ENCODE assay signal across 9 mouse cellular contexts in genomic region chr10:115778624-115779023, GRCm38 (mm10). TPM values are rescaled to one million over a fixed set of nuclear protein-coding genes. Genes with fewer than 3 reads are reported as not detected.
DNase-seq lines count a peak whose midpoint lies in the region; ATAC-seq lines count a peak whose summit lies in the region.
"Had no signal": no experiment of that assay in that cellular context is flagged by ENCODE, and none has a peak within 500 bp of the region (broad histone marks: within the 10 kb centered on the region; RNA-seq: fewer than 3 reads in every experiment).

No protein-coding gene starts in this region.

- H3K9ac ChIP-seq in liver, embryonic 11.5 days (ENCODE audit: low read depth, low read length): no peak overlapping the region
- H3K9ac ChIP-seq in liver, embryonic 12.5 days: no peak overlapping the region
- H3K9ac ChIP-seq: limb, embryonic 12.5 days had no signal

- no peaks in the 10 kb centered on the region for H3K4me1 ChIP-seq in liver, embryonic 11.5 days (replicated peaks; ENCODE audit: control insufficient read depth, insufficient read depth, low read length)
- H3K4me1 ChIP-seq in liver, embryonic 12.5 days: peaks cover 7% of the 10 kb centered on the region; the same call in 1 of the 2 replicates

- H3K36me3 ChIP-seq in liver, embryonic 11.5 days (ENCODE audit: control insufficient read depth, insufficient read depth, low read length): no peaks in the 10 kb centered on the region
- no peaks in the 10 kb centered on the region for H3K36me3 ChIP-seq in liver, embryonic 12.5 days
- H3K36me3 ChIP-seq: limb, embryonic 12.5 days had no signal

- H3K27ac ChIP-seq in liver, embryonic 11.5 days (ENCODE audit: low read depth, low read length): no peak overlapping the region
- no peak overlapping the region for H3K27ac ChIP-seq in liver, embryonic 12.5 days
- H3K27ac ChIP-seq: limb, embryonic 12.5 days had no signal

- ATAC-seq in liver, embryonic 11.5 days (replicated peaks; ENCODE audit: low FRiP score): no peak
- ATAC-seq in liver, embryonic 12.5 days: peak; percentile 25; the same call in 1 of the 2 replicates

- peak; percentile 8 to 26 for DNase-seq in cerebellum, postnatal 25 days
- no peak for DNase-seq in cerebellum, adult 11-12 months
- peak; percentile 38 for DNase-seq in liver
- no peak for DNase-seq in liver, embryonic 11.5 days (ENCODE audit: low spot score)
- DNase-seq in brain, adult 2 months (ENCODE audit: low read depth, low spot score): peak; percentile 34
- DNase-seq in testis, postnatal 10 days (ENCODE audit: low spot score): peak; percentile 56
- DNase-seq in adipocyte (ENCODE audit: low spot score): no peak

- H3K4me2 ChIP-seq in liver, embryonic 11.5 days: no peak overlapping the region
- H3K4me2 ChIP-seq in liver, embryonic 12.5 days: no peak overlapping the region
- H3K4me2 ChIP-seq: limb, embryonic 12.5 days had no signal

- H3K4me3 ChIP-seq in liver, embryonic 11.5 days (ENCODE audit: low read depth, low read length): no peak overlapping the region
- H3K4me3 ChIP-seq in liver, embryonic 12.5 days: no peak overlapping the region
- H3K4me3 ChIP-seq: limb, embryonic 12.5 days had no signal

- no peaks in the 10 kb centered on the region for H3K9me3 ChIP-seq in liver, embryonic 11.5 days (ENCODE audit: control insufficient read depth, low read length)
- H3K9me3 ChIP-seq in liver, embryonic 12.5 days (replicated peaks): no peaks in the 10 kb centered on the region
- H3K9me3 ChIP-seq: limb, embryonic 12.5 days had no signal

- WGBS in liver, embryonic 11.5 days: 50% methylated on average over 5 of the region's 5 CpGs
- 47% methylated on average over 5 of the region's 5 CpGs for WGBS in liver, embryonic 12.5 days (ENCODE audit: insufficient replicate concordance)

- no peaks in the 10 kb centered on the region for H3K27me3 ChIP-seq in liver, embryonic 11.5 days (replicated peaks; ENCODE audit: control insufficient read depth, insufficient read depth, low read length)
- H3K27me3 ChIP-seq in liver, embryonic 12.5 days (replicated peaks): no peaks in the 10 kb centered on the region
- H3K27me3 ChIP-seq: limb, embryonic 12.5 days had no signal

RNA-seq across cellular contexts. Expression of gene Tspan8, which starts 38.0 kb away (rescaled TPM):
- polyA plus RNA-seq in liver, embryonic 11.5 days (2014; fragmentation: Nextera tagmentation; extraction: Ambion mirVana): 39.6 and 42.1 TPM in 2 replicates
- 53.8 and 56.1 TPM in 2 replicates for polyA plus RNA-seq in liver, embryonic 12.5 days (2016; fragmentation: Nextera tagmentation; extraction: Ambion mirVana)

Comparison
In these comparisons a context has a peak if more than half of its experiments do, and no peak if none do; other contexts are left out.
1. DNase-seq: peak in cerebellum, postnatal 25 days (2 of 2), liver (single experiment), brain, adult 2 months (single experiment) and testis, postnatal 10 days (single experiment); none in cerebellum, adult 11-12 months (single experiment), liver, embryonic 11.5 days (single experiment) and adipocyte (single experiment).